Mouse (Mus musculus): ENCODE results near the gene Fbh1. TPM values are rescaled to one million over a fixed set of nuclear protein-coding genes. Genes with fewer than 3 reads are reported as not detected.

Fbh1 gene
- 63.0 and 65.7 TPM in 2 replicates for polyA plus RNA-seq (2015; fragmentation: Nextera tagmentation; extraction: Ambion mirVana)

- peak; percentile 100 for DNase-seq (ENCODE audit: low spot score)
These were observed at the start of gene Fbh1, which contains the start of gene Ankrd16 for GRCm38 (mm10) chr2:11777091-11778068. Fbh1 (minus strand) TSS chr2:11777582. Ankrd16 (plus strand) TSS chr2:11777876.

GRCm38 (mm10) chr2:11801299-11801930 lies 24.0 kb upstream of the Fbh1 start:
- peak; percentile 35 for DNase-seq (ENCODE audit: low spot score)

GRCm38 (mm10) chr2:11797930-11798364 lies 20.6 kb upstream of the Fbh1 start:
- DNase-seq (ENCODE audit: low spot score) = no peak

GRCm38 (mm10) chr2:11794668-11795067 lies 17.3 kb upstream of the Fbh1 start:
- no peak for DNase-seq (ENCODE audit: low spot score)

- DNase-seq (ENCODE audit: low spot score) = no peak
These were observed 6.8 kb upstream of the Fbh1 start for GRCm38 (mm10) chr2:11784159-11784558.

- peak; percentile 94 for DNase-seq (ENCODE audit: low spot score)
These were observed 873 bp upstream of the Fbh1 start for GRCm38 (mm10) chr2:11778087-11778823.

GRCm38 (mm10) chr2:11776415-11776814 lies 967 bp downstream of the Fbh1 start:
- DNase-seq (ENCODE audit: low spot score) = no peak

- no peak for DNase-seq (ENCODE audit: low spot score)
These were observed 2.3 kb downstream of the Fbh1 start for GRCm38 (mm10) chr2:11775121-11775520.

GRCm38 (mm10) chr2:11774426-11774825 lies 3.0 kb downstream of the Fbh1 start:
- DNase-seq (ENCODE audit: low spot score) = no peak

- DNase-seq (ENCODE audit: low spot score) = no peak
These were observed 5.0 kb downstream of the Fbh1 start for GRCm38 (mm10) chr2:11772401-11772800.

GRCm38 (mm10) chr2:11771701-11772100 lies 5.7 kb downstream of the Fbh1 start:
- no peak for DNase-seq (ENCODE audit: low spot score)

- no peak for DNase-seq (ENCODE audit: low spot score)
These were observed 10.2 kb downstream of the Fbh1 start for GRCm38 (mm10) chr2:11767161-11767545.

GRCm38 (mm10) chr2:11766485-11767160 lies 10.8 kb downstream of the Fbh1 start:
- DNase-seq (ENCODE audit: low spot score) = no peak

GRCm38 (mm10) chr2:11765694-11766093 lies 11.7 kb downstream of the Fbh1 start:
- DNase-seq (ENCODE audit: low spot score) = no peak

- no peak for DNase-seq (ENCODE audit: low spot score)
These were observed 14.8 kb downstream of the Fbh1 start for GRCm38 (mm10) chr2:11762541-11762940.

GRCm38 (mm10) chr2:11739516-11740051 lies 37.8 kb downstream of the Fbh1 start:
- DNase-seq (ENCODE audit: low spot score) = no peak

GRCm38 (mm10) chr2:11738794-11739193 lies 38.6 kb downstream of the Fbh1 start:
- DNase-seq (ENCODE audit: low spot score) = no peak

GRCm38 (mm10) chr2:11735853-11736252 lies 41.5 kb downstream of the Fbh1 start:
- no peak for DNase-seq (ENCODE audit: low spot score)

- no peak for DNase-seq (ENCODE audit: low spot score)
These were observed 44.4 kb downstream of the Fbh1 start for GRCm38 (mm10) chr2:11732978-11733377.

- DNase-seq (ENCODE audit: low spot score) = no peak
These were observed 48.3 kb downstream of the Fbh1 start for GRCm38 (mm10) chr2:11729091-11729490.

- DNase-seq (ENCODE audit: low spot score) = no peak
These were observed 49.8 kb downstream of the Fbh1 start for GRCm38 (mm10) chr2:11727574-11727973.

All from thymus, postnatal 0 days (tissue).